Mouse (Mus musculus): ENCODE measurements around the gene Afg3l1.

DNA sequence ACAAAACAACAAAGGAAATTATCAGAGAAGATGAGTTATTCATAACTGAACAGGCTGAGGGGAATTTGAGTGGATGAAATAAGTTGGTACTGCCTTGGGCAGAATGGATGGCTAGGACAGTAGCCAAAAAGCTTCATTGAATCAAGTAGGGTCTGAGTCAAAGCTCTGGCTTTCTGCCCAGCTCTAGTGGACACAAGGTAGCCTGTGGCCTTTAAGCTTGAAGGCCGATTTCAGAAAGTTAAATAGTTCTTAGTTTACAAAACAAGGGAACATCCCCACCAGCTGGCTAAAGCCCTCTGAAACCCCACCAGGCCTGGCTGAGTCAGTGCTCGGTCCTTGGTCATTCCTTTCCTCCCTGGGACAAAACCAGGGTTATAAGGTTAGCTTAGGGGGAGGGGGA lies 38.9 kb downstream of the Afg3l1 start:
- no peak for TF ChIP-seq CTCF (IDR thresholded peaks at IDR 0.05; ENCODE audit: low read depth, low read length)
- TF ChIP-seq POLR2A (IDR thresholded peaks at IDR 0.05; ENCODE audit: extremely low read depth, insufficient read depth, low read length) = no peak

Measured in liver, adult 2 months (tissue).